Mouse (Mus musculus) cerebellum, postnatal 10 days (tissue): Measurements from ENCODE around the gene Gm49358.
A peak's percentile ranks its signal among the peaks of the same experiment; 100 is the strongest.

ENCODE experiments used
- DNase-seq, 2 experiments: peaks; one replicate each; pipeline ENCODE4 v3.0.0; 2021; ENCODE audit warnings: mixed read lengths in 2 of 2

The Gm49358 gene

DNA sequence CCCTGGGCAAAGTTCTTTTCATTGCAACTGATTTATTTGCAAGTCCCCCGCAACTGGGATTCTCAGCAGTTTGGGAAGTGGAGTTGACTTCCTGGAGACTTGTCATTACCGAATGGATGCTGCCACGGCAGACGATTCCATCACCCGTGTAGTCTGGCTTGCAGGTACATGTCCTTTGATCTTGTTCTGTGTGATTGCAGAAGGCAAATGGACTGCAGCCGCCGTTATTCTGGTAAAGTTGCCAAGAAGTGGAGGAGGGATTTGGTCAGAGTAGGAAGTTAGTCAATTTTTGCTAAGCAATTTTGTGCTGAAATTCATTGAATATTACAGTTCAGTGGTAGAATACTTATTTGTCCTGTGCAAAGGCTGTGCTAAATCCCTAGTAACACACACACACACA is 114.9 kb downstream of the Gm49358 start:
- DNase-seq, result no peak

DNA sequence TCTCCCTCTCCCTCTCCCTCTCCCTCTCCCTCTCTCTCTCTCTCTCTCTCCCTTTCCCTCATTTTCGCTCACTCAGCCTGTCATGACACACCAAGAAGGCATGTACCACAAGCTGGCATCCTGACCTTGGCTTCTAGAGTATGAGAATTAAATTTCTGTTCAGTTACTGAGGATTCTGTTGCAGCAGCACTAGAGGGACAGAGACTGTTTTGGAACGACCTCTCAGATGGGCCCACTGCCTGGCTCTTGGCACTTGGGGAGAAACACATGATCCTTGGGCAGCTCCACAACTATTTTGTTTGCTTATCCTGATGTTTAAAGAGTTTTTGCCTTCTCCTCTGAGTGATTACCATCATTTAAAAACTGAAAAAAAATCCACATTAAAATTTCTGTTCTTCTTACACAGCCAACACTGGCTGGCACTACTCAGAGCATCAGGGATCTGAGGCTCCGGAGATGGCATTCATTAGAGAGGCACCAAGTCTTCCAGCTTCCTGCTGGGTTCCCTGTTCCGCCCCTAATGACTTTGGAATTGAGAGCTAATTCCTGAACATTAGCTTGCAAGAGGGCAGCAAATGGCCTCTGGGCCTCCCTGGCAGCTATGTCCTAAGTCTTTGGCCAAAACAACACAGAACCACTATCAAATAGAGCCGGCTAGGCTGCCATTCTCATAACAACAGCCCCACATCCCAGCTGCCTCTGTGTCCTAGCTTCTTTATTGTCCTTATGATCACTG is 116.5 kb downstream of the Gm49358 start:
- DNase-seq, result peak; percentile 72 to 80

DNA sequence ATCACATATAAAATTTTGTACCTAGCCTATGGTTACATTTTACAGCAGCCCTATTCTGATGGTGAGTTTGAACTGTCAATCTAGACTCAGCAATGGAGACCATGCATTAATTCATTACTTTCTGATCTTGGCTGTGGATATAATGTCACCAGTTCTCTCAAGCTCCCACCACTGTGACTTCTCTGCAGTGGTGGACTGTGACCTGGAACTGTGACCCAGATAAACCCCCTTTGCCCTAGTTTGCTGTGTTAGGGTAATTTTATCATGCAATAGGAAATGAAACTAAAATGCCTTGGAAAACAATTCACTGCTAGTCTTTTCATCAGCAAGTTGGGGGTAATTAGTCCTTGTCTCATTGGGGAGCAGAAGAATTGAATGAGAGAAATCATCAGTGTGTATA is 117.7 kb downstream of the Gm49358 start:
- no peak for DNase-seq
